Mouse (Mus musculus): ENCODE measurements at regions not wholly inside any gene's neighbourhood (a gene's known extent, or its start where the extent isn't known, plus 50 kb on each side); places are given as distances from the start of the nearest gene placed in this dataset.

- TF ChIP-seq CTCF (IDR thresholded peaks at IDR 0.05; ENCODE audit: control insufficient read depth, insufficient read depth, insufficient read length) (no peak), USF1 (IDR thresholded peaks at IDR 0.05; ENCODE audit: low read depth) (no peak), MAX (IDR thresholded peaks at IDR 0.05) (no peak), CEBPB (IDR thresholded peaks at IDR 0.05; ENCODE audit: low read depth) (no peak), MYOG (IDR thresholded peaks at IDR 0.05; ENCODE audit: control insufficient read depth, extremely low read depth, insufficient read length) (no peak), MYOD1 (IDR thresholded peaks at IDR 0.05; ENCODE audit: control insufficient read depth, insufficient read length, low read depth) (no peak)
These were observed 527.3 kb downstream of the Gm11232 start for GRCm38 (mm10) chr4:71230497-71230872.
